Mouse (Mus musculus) right cerebral cortex, postnatal 10 days (tissue): ENCODE measurements around the gene Id1.
A peak's percentile ranks its signal among the peaks of the same experiment; 100 is the strongest.

Source experiments
- DNase-seq, 2 experiments: peaks; one replicate each; pipeline ENCODE4 v3.0.0; 2021; ENCODE audit warnings: low spot score in 2 of 2

Id1 gene

DNA sequence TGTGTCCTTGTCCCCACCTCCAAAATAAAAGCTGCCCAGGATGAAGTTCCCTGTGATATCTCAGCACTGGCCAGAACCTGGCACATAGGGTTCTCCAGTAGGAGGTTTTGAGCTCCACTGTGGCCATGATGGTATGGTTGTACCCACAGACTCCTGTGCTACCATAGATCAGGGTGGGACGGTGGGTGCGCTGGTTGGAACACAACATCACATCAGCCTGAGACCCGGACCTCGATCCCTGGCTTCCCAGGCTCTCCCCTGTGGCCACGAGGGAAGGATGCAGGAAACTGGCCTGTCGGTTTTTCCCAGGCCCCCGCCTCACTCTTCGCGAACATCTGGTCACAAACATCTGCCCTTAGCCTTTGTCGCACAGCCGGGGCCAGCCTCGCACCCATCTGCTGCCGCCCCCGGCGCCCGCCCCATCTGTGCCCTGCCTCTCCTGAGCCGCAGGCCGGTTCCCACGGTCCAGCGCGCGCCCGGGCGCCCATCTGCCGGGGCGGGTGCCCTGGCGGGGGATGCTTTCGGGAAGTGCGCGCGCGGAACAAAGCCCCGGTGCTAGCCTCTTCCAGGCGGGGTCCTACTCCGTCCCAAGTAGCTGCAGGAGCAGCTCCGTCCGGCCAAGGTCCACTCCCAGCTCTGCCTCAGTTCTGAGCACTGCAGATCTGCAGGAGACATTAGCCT lies 12.3 kb upstream of the Id1 start:
- DNase-seq = no peak

- no peak for DNase-seq
Measured at GRCm38 (mm10) chr2:152724332-152724723, 11.7 kb upstream of the Id1 start.

- no peak for DNase-seq
Measured at GRCm38 (mm10) chr2:152725178-152725750, 10.8 kb upstream of the Id1 start.

DNA sequence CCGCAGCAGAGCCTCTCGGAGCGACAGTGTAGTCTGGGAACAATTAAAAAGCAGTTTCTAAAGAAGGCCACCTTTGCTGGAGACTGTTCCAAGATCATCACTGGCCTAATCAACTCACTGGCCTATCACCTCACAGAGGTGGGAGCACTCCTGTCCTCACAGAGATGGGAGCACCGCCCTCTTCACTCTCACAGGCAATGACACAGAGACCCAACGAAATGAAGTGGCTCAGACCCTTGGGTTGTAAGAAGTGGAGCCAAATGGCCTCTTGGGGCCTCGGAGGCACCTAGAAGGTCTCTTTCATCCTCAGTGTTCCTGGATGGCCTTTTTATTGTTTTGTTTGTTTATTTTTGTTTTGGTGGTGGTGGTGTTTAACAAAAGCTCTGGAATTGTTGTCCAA lies 9.8 kb upstream of the Id1 start:
- no peak for DNase-seq

DNA sequence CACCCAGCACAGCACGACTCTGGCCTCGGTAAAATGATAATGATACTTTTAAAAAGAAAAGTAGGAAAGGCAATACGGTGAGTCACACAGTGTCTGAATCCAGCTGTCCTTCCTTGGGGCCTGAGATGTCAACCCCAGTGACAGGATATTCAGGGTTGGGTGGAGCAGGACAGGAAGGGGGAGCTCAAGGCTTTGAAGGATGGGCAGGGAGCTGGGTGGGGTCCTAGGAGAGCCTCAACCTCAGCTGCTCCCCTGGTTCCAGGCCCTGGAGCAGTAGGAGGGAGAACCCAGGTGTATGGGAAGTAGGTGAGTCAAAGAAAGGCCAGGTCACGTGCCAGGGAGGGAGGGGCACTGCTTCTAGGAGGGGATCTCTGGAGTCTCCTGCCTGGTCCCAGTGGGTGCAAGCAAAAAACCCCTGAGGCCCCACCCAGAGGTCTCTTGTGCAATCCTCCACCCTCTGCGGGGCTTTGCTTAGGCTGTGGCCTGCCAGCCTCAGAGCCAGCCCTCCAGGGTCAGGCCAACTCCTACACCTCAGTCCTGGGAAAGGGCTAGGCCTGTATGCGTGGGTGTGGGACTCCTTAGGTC lies 9.2 kb upstream of the Id1 start:
- DNase-seq = no peak

GRCm38 (mm10) chr2:152727795-152728510 lies 8.1 kb upstream of the Id1 start:
- no peak for DNase-seq

DNA sequence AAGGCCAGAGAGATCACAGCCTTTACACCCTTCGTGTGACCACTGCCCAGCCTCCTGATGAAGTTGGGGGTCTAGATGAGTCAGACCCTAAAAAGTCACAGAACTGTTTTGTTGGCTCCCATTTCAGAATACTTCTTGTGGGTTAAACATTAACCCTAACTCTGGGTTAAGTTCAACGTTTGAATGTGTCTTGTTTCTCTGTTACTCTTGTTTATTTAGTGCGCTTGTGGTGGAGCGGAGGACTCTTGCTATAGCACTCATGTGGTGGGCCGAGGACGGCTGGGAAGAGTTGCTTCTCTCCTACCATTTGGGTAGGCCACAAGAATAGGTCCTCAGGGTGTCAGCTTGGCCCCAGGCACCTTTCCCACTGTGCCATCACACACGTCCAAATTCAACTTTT lies 7.5 kb upstream of the Id1 start:
- DNase-seq = no peak

GRCm38 (mm10) chr2:152729013-152729635 lies 6.9 kb upstream of the Id1 start:
- DNase-seq = no peak

GRCm38 (mm10) chr2:152729636-152730020 lies 6.4 kb upstream of the Id1 start:
- DNase-seq = peak in 1 of 2 experiments; percentile 25

DNA sequence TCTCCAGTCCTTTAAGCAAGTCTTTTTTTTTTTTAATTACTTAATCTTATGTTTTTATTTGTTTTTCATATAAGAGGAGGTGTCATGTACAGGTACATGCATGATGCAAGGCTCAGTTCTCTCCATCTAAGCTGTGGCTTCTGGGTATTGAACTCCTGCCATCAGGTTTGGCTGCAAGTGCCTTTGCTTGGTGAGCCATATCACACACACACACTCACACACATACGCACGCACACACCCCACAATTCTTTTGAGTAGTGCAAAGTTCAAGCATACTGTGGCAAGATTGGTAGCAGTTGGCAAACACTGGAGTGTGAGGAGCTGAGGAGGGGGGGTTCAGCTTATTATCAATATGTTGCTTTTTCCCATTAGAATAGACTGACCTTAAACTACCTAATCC lies 2.9 kb upstream of the Id1 start:
- DNase-seq = no peak

- DNase-seq = no peak
Measured at GRCm38 (mm10) chr2:152734501-152734900, 1.6 kb upstream of the Id1 start.

GRCm38 (mm10) chr2:152734984-152735383 lies 1.1 kb upstream of the Id1 start:
- DNase-seq = peak; percentile 97

- peak in 1 of 2 experiments; percentile 37 for DNase-seq
Measured at GRCm38 (mm10) chr2:152736748-152737147, 697 bp downstream of the Id1 start.

- peak in 1 of 2 experiments; percentile 29 for DNase-seq
Measured at GRCm38 (mm10) chr2:152737306-152738221, 1.5 kb downstream of the Id1 start.

DNA sequence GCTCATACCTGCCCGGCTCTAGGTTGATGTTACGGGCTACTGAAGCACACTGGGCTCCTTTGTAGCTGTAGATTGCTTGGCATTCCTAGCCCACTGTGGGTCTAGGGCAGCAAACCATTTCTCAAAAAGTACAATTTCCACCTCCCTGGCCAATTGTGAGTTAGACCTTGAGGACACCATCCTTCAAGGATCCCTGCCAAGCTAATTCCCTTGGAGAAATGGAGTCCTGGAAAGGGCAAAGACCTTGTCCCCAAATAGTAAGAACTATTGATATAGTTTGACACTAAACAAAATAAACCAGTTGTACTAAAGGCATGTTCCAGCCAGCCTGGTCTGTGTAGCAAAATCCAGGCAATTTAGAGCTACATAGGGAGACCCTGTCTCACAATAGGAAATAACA lies 2.3 kb downstream of the Id1 start:
- DNase-seq = no peak

DNA sequence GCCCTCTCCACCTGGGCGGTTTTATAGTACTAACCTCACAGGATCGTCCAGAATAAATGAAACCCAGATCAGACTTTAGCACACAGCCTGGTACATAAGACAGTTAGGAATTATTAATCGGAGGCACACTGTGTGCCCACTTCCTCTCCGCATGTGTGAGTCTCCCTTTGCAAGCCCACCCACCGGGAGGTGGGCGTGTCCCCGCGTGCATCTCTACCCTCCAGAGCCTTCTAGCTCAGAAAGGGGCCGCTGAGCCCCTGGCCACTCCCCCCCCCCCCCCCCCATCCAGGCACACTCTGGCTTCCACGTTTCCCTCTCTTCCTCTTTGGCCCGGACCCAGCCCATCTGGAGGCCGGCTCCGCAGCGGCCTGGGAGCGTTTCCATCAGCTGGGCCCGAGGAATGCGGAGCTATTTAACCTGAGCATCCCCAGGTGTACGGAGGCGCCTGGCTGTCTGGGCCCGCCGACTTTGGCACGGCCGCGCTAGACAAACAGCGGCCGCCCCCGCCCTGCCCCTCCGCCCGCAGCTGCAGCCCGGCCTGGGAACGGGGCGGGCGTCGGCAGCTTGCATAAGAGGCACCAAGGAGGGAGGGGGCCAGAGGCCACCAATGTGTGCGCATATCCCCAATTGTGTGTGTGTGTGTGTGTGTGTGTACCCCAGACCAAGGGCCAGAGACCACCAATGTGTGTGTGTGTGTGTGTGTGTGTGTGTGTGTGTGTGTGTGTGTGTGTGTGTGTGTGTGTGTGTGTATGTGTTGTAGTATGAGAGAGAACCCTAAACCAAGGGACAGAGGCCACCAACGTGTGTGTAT lies 3.2 kb downstream of the Id1 start:
- DNase-seq = peak; percentile 51 to 62

- no peak for DNase-seq
Measured at GRCm38 (mm10) chr2:152739842-152740260, 3.8 kb downstream of the Id1 start.

- no peak for DNase-seq
Measured at GRCm38 (mm10) chr2:152740490-152740889, 4.4 kb downstream of the Id1 start.

DNA sequence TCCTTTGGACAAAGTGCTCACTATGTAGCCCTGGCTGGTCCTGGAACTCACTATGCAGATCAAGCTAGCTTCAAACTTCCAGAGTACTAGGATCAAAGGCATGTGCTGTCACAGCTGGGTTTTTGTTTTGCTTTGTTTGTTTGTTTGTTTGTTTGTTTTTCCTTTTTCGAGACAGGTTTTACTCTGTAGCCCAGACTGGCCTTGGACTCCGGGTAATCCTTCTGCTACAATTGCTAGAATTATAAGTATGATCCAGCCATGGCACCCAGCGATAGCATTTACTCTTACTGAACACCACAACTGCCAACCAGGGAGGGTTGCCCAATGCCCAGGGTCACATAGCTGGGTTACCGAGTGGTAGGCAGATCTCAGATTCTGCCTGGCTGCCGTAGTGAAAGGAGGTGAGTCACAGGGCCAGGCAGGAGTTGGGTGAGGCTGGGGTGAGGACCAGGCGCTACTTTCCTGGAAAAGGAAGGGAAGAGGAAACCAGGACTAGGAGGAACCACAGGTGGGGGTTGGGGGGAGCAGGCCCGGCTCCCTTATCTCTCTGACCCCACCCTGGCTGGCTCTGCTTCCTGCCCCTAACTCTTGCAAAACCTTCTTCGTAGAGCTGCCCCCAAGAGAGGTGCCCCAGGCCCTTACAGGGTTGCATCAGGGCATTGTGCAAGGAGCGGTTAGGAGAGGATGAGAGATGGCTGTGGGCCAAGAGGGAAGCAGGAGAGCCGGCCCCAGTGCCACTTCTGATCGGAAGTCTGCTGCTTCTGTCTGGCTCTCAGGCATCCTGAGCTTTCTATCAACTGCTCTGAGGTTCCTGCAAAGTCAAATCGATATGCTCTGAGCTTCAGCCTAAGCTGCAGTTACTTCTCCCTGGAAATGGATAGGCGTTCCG lies 5.3 kb downstream of the Id1 start:
- DNase-seq = peak; percentile 60 to 69
